Mouse (Mus musculus) erythroblast, embryonic 14.5 days (primary cell): ENCODE data around the gene Cd96.

Experiments
- GATA1 ChIP-seq: IDR thresholded peaks from 2 replicates; pipeline ENCODE4 v1.6.1; 2012; ENCODE audit warnings: low read length, inconsistent platforms, mixed read lengths
- TAL1 ChIP-seq: IDR thresholded peaks from 3 replicates; pipeline ENCODE4 v1.6.1; 2012; ENCODE audit warnings: low read length, inconsistent platforms, mixed read lengths

DNA sequence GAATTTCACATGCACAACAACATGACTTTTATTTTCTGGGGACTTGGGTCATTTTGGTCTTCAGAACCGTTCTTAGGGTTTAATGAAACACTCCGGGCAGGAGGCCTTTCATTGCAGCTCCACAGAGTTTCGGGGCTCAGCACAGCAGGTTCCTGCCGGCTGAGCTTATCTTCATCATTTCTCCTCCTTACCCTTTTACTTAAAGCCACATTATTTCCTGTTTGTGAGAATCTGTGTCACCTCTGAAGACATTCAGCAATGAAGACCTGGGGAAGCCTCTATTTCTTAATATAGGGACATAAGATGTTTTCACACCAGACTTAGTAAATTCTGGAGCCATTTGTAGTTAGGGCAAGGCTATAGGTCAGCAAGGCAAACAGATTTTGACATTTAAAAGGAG lies 12.6 kb downstream of the Cd96 start:
- TF ChIP-seq TAL1 (no peak), GATA1 (no peak)
